Mouse (Mus musculus): Measurements from ENCODE around the gene C130032M10Rik. TPM values are rescaled to one million over a fixed set of nuclear protein-coding genes. Genes with fewer than 3 reads are reported as not detected.
A peak's percentile ranks its signal among the peaks of the same experiment; 100 is the strongest.

C130032M10Rik gene
- polyA plus RNA-seq, 1 experiment from 2014 or later = 0.60 TPM

- Histone ChIP-seq H3K9ac (no peak overlapping the region), H3K9me3 (no peaks in the 10 kb centered on the region), H3K4me3 (no peak overlapping the region), H3K27me3 (no peaks in the 10 kb centered on the region), H3K4me1 (0 out of 2 replicates have a peak, but pooled peaks cover 3% of the 10 kb centered on the region), H3K36me3 (no peaks in the 10 kb centered on the region), H3K4me2 (replicated peaks) (0 out of 2 replicates have a peak overlapping the region, but pooled peaks have one; percentile 11), H3K27ac (no peak overlapping the region)
- peak; percentile 51; the same call in 1 of the 2 replicates for ATAC-seq (ENCODE audit: insufficient number of reproducible peaks, insufficient read depth, low FRiP score, low TSS enrichment)
- 19% methylated on average over 15 of the region's 15 CpGs for WGBS
Measured at GRCm38 (mm10) chr9:114499783-114500515, 15.5 kb upstream of the C130032M10Rik start.

GRCm38 (mm10) chr9:114501111-114501510 lies 14.4 kb upstream of the C130032M10Rik start:
- no peak overlapping the region for H3K27ac ChIP-seq
- WGBS = 93% methylated on average over 7 of the region's 7 CpGs
- 0 out of 2 replicates have a peak, but pooled peaks cover 3% of the 10 kb centered on the region for H3K4me1 ChIP-seq
- H3K36me3 ChIP-seq = no peaks in the 10 kb centered on the region
- H3K9me3 ChIP-seq = no peaks in the 10 kb centered on the region
- no peak overlapping the region for H3K4me2 ChIP-seq (replicated peaks)
- no peaks in the 10 kb centered on the region for H3K27me3 ChIP-seq
- H3K9ac ChIP-seq = no peak overlapping the region
- no peak for ATAC-seq (ENCODE audit: insufficient number of reproducible peaks, insufficient read depth, low FRiP score, low TSS enrichment)
- no peak overlapping the region for H3K4me3 ChIP-seq

- Histone ChIP-seq H3K4me3 (no peak overlapping the region), H3K9me3 (no peaks in the 10 kb centered on the region), H3K36me3 (no peaks in the 10 kb centered on the region), H3K4me1 (0 out of 2 replicates have a peak, but pooled peaks cover 3% of the 10 kb centered on the region), H3K4me2 (replicated peaks) (no peak overlapping the region), H3K9ac (no peak overlapping the region), H3K27ac (no peak overlapping the region), H3K27me3 (no peaks in the 10 kb centered on the region)
- 96% methylated on average over 11 of the region's 11 CpGs for WGBS
- no peak for ATAC-seq (ENCODE audit: insufficient number of reproducible peaks, insufficient read depth, low FRiP score, low TSS enrichment)
Measured at GRCm38 (mm10) chr9:114501913-114502312, 13.6 kb upstream of the C130032M10Rik start.

- no peak overlapping the region for H3K4me2 ChIP-seq (replicated peaks)
Measured at GRCm38 (mm10) chr9:114502711-114503427, 12.6 kb upstream of the C130032M10Rik start.

GRCm38 (mm10) chr9:114504816-114505215 lies 10.7 kb upstream of the C130032M10Rik start, which contains the start of gene Ccr4:
Ccr4 (minus strand) TSS chr9:114504916.
- WGBS = 91% methylated on average over 9 of the region's 9 CpGs
- H3K27ac ChIP-seq = no peak within 1 kb of the TSS
- no peak within 1 kb of the TSS for H3K9ac ChIP-seq
- no peaks in the 10 kb centered on the region for H3K9me3 ChIP-seq
- H3K36me3 ChIP-seq = 0 out of 2 replicates have a peak, but pooled peaks cover 3% of the 10 kb centered on the region
- no peak for ATAC-seq (ENCODE audit: insufficient number of reproducible peaks, insufficient read depth, low FRiP score, low TSS enrichment)
- H3K4me2 ChIP-seq (replicated peaks) = no peak within 1 kb of the TSS
- no peaks in the 10 kb centered on the region for H3K27me3 ChIP-seq
- no peak within 1 kb of the TSS for H3K4me3 ChIP-seq
- no peaks in the 10 kb centered on the region for H3K4me1 ChIP-seq

More at GRCm38 (mm10) chr9:114502711-114503427, 12.6 kb upstream of the C130032M10Rik start:
- no peak overlapping the region for H3K4me3 ChIP-seq
- H3K9me3 ChIP-seq = no peaks in the 10 kb centered on the region
- no peaks in the 10 kb centered on the region for H3K36me3 ChIP-seq
- H3K27me3 ChIP-seq = no peaks in the 10 kb centered on the region
- H3K4me1 ChIP-seq = 0 out of 2 replicates have a peak, but pooled peaks cover 3% of the 10 kb centered on the region
- H3K9ac ChIP-seq = no peak overlapping the region
- 70% methylated on average over 15 of the region's 15 CpGs for WGBS
- no peak for ATAC-seq (ENCODE audit: insufficient number of reproducible peaks, insufficient read depth, low FRiP score, low TSS enrichment)
- H3K27ac ChIP-seq = no peak overlapping the region

GRCm38 (mm10) chr9:114506564-114506963 lies 8.9 kb upstream of the C130032M10Rik start:
- Histone ChIP-seq H3K36me3 (0 out of 2 replicates have a peak, but pooled peaks cover 3% of the 10 kb centered on the region), H3K4me2 (replicated peaks) (no peak overlapping the region), H3K27ac (no peak overlapping the region), H3K4me1 (no peaks in the 10 kb centered on the region), H3K9ac (no peak overlapping the region), H3K9me3 (no peaks in the 10 kb centered on the region), H3K4me3 (no peak overlapping the region), H3K27me3 (no peaks in the 10 kb centered on the region)
- WGBS = 82% methylated on average over 4 of the region's 4 CpGs
- no peak for ATAC-seq (ENCODE audit: insufficient number of reproducible peaks, insufficient read depth, low FRiP score, low TSS enrichment)

- Histone ChIP-seq H3K9me3 (no peaks in the 10 kb centered on the region), H3K9ac (no peak overlapping the region), H3K4me2 (replicated peaks) (no peak overlapping the region), H3K4me1 (no peaks in the 10 kb centered on the region), H3K4me3 (no peak overlapping the region), H3K27ac (no peak overlapping the region), H3K27me3 (no peaks in the 10 kb centered on the region), H3K36me3 (peaks cover 8% of the 10 kb centered on the region; the same call in 1 of the 2 replicates)
- no peak for ATAC-seq (ENCODE audit: insufficient number of reproducible peaks, insufficient read depth, low FRiP score, low TSS enrichment)
- 96% methylated on average over 9 of the region's 9 CpGs for WGBS
Measured at GRCm38 (mm10) chr9:114507421-114507820, 8.1 kb upstream of the C130032M10Rik start.

GRCm38 (mm10) chr9:114509785-114510184 lies 5.7 kb upstream of the C130032M10Rik start:
- peaks cover 17% of the 10 kb centered on the region for H3K9me3 ChIP-seq

GRCm38 (mm10) chr9:114512831-114513230 lies 2.7 kb upstream of the C130032M10Rik start:
- H3K36me3 ChIP-seq = peaks cover 24% of the 10 kb centered on the region
- no peak overlapping the region for H3K9ac ChIP-seq
- no peak for ATAC-seq (ENCODE audit: insufficient number of reproducible peaks, insufficient read depth, low FRiP score, low TSS enrichment)
- H3K4me1 ChIP-seq = 0 out of 2 replicates have a peak, but pooled peaks cover 6% of the 10 kb centered on the region
- peaks cover 17% of the 10 kb centered on the region for H3K9me3 ChIP-seq
- no peak overlapping the region for H3K4me3 ChIP-seq
- WGBS = 96% methylated on average over 21 of the region's 21 CpGs
- H3K27me3 ChIP-seq = no peaks in the 10 kb centered on the region
- H3K27ac ChIP-seq = no peak overlapping the region
- H3K4me2 ChIP-seq (replicated peaks) = no peak overlapping the region

More at GRCm38 (mm10) chr9:114509785-114510184, 5.7 kb upstream of the C130032M10Rik start:
- Histone ChIP-seq H3K4me3 (no peak overlapping the region), H3K27ac (no peak overlapping the region), H3K36me3 (peaks cover 24% of the 10 kb centered on the region), H3K27me3 (no peaks in the 10 kb centered on the region), H3K4me1 (no peaks in the 10 kb centered on the region), H3K9ac (no peak overlapping the region), H3K4me2 (replicated peaks) (no peak overlapping the region)
- WGBS = 93% methylated on average over 9 of the region's 9 CpGs
- ATAC-seq (ENCODE audit: insufficient number of reproducible peaks, insufficient read depth, low FRiP score, low TSS enrichment) = no peak

- Histone ChIP-seq H3K4me3 (no peak overlapping the region), H3K27ac (no peak overlapping the region), H3K4me1 (0 out of 2 replicates have a peak, but pooled peaks cover 6% of the 10 kb centered on the region), H3K27me3 (no peaks in the 10 kb centered on the region), H3K4me2 (replicated peaks) (no peak overlapping the region), H3K9me3 (peaks cover 12% of the 10 kb centered on the region), H3K36me3 (peaks cover 11% of the 10 kb centered on the region), H3K9ac (no peak overlapping the region)
- WGBS = 83% methylated on average over 13 of the region's 13 CpGs
- ATAC-seq (ENCODE audit: insufficient number of reproducible peaks, insufficient read depth, low FRiP score, low TSS enrichment) = no peak
Measured at GRCm38 (mm10) chr9:114517924-114518497, 2.5 kb downstream of the C130032M10Rik start.

GRCm38 (mm10) chr9:114518812-114519477 lies 3.4 kb downstream of the C130032M10Rik start:
- Histone ChIP-seq H3K4me1 (0 out of 2 replicates have a peak, but pooled peaks cover 6% of the 10 kb centered on the region), H3K36me3 (peaks cover 1% of the 10 kb centered on the region), H3K27ac (no peak overlapping the region), H3K4me2 (replicated peaks) (no peak overlapping the region), H3K4me3 (no peak overlapping the region), H3K27me3 (no peaks in the 10 kb centered on the region), H3K9me3 (peaks cover 2% of the 10 kb centered on the region; the same call in 1 of the 2 replicates), H3K9ac (no peak overlapping the region)
- WGBS = 71% methylated on average over 9 of the region's 9 CpGs
- no peak for ATAC-seq (ENCODE audit: insufficient number of reproducible peaks, insufficient read depth, low FRiP score, low TSS enrichment)

Measured in embryonic facial prominence, embryonic 12.5 days (tissue).